In the genomic region with DNA sequence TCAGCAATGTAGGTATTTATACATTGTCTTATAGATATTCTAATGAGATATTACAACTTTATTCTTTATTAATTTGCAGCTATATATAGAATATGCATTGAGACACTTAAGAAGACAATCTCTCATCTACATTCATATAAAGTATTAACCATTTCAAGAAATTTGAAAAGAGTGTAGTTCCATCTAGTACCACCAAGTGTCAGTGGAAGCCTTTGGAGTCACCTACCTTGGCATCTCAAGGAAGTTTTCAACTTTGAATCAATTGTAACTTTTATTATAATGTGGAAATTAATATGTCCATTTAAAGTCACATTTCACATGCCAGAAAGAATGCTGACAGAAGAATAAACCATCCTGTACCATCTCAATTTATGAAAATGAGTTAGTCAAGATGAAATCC, we compare ENCODE assay signal across 17 mouse cellular contexts. TPM values are rescaled to one million over a fixed set of nuclear protein-coding genes. Genes with fewer than 3 reads are reported as not detected.
DNase-seq lines count a peak whose midpoint lies in the region; ATAC-seq and TF ChIP-seq lines count a peak whose summit lies in the region.
"Had no signal": no experiment of that assay in that cellular context is flagged by ENCODE, and none has a peak within 500 bp of the region (broad histone marks: within the 10 kb centered on the region; RNA-seq: fewer than 3 reads in every experiment).

No protein-coding gene starts in this region.

- H3K4me1 ChIP-seq in heart, adult 2 months (ENCODE audit: control insufficient read depth, insufficient read depth, low read length), result no peaks in the 10 kb centered on the region
- H3K4me1 ChIP-seq in midbrain, embryonic 14.5 days (ENCODE audit: control insufficient read depth, insufficient read depth, low read length), result no peaks in the 10 kb centered on the region
- H3K4me1 ChIP-seq in midbrain, embryonic 10.5 days, result no peaks in the 10 kb centered on the region
- H3K4me1 ChIP-seq: megakaryocyte, embryonic 14.5 days had no signal

- intact Hi-C loops in heart, adult 2 months (cut with DNase I), result no loop called here
- intact Hi-C loops in heart, postnatal 14 days (cut with DNase I), result loop anchor here (10.0 kb wide), 1 partner anchor 1114 kb away; no protein-coding TSS in a partner anchor

- H3K27ac ChIP-seq in heart, adult 2 months, result no peak overlapping the region
- no peak overlapping the region for H3K27ac ChIP-seq in midbrain, embryonic 14.5 days (replicated peaks; ENCODE audit: low read depth, low read length)
- no peak overlapping the region for H3K27ac ChIP-seq in midbrain, embryonic 10.5 days (replicated peaks)

- no peaks in the 10 kb centered on the region for H3K9me3 ChIP-seq in midbrain, embryonic 14.5 days (ENCODE audit: control insufficient read depth, low read length)
- no peaks in the 10 kb centered on the region for H3K9me3 ChIP-seq in midbrain, embryonic 10.5 days (replicated peaks)
- H3K9me3 ChIP-seq: megakaryocyte, embryonic 14.5 days had no signal

- no peaks in the 10 kb centered on the region for H3K79me2 ChIP-seq in heart, adult 2 months (replicated peaks; ENCODE audit: control insufficient read depth, insufficient read depth, low read length)

- no peaks in the 10 kb centered on the region for H3K27me3 ChIP-seq in heart, adult 2 months (ENCODE audit: control insufficient read depth, insufficient read depth, low read length)
- H3K27me3 ChIP-seq in midbrain, embryonic 14.5 days (ENCODE audit: control insufficient read depth, insufficient read depth, low read length), result no peaks in the 10 kb centered on the region
- H3K27me3 ChIP-seq in midbrain, embryonic 10.5 days (ENCODE audit: low read depth, poor library complexity, severe bottlenecking), result no peaks in the 10 kb centered on the region
- H3K27me3 ChIP-seq: megakaryocyte, embryonic 14.5 days had no signal

- no peak for DNase-seq in heart, adult 2 months
- no peak for DNase-seq in heart, adult 18-20 months
- peak; percentile 70 for DNase-seq in midbrain, embryonic 14.5 days
- no peak for DNase-seq in midbrain, embryonic 10.5 days (ENCODE audit: low spot score)
- DNase-seq in brain, adult 2 months (ENCODE audit: low read depth, low spot score), result peak; percentile 35
- DNase-seq in telencephalon, adult 2 months (ENCODE audit: low read depth, low spot score), result peak; percentile 8
- DNase-seq in heart, postnatal 14 days, result no peak
- no peak for DNase-seq in frontal cortex, postnatal 14 days (ENCODE audit: low spot score in 2 of 2)
- DNase-seq: heart, postnatal 10 days; kidney, adult 11 months; thymus, postnatal 4 days had no signal

- no peaks in the 10 kb centered on the region for H3K36me3 ChIP-seq in heart, adult 2 months (ENCODE audit: control insufficient read depth, insufficient read depth, low read length)
- H3K36me3 ChIP-seq in midbrain, embryonic 14.5 days (ENCODE audit: control insufficient read depth, insufficient read depth, low read length), result no peaks in the 10 kb centered on the region
- no peaks in the 10 kb centered on the region for H3K36me3 ChIP-seq in midbrain, embryonic 10.5 days

- H3K9ac ChIP-seq in heart, adult 2 months (ENCODE audit: low read depth, low read length), result no peak overlapping the region
- no peak overlapping the region for H3K9ac ChIP-seq in midbrain, embryonic 14.5 days (replicated peaks; ENCODE audit: low read length)

- TF ChIP-seq EP300 in heart, adult 2 months (IDR thresholded peaks at IDR 0.05; ENCODE audit: insufficient read depth, low read depth, low read length), result no peak

- no peak overlapping the region for H3K4me3 ChIP-seq in heart, adult 2 months
- no peak overlapping the region for H3K4me3 ChIP-seq in midbrain, embryonic 14.5 days (replicated peaks; ENCODE audit: low read depth, low read length)
- no peak overlapping the region for H3K4me3 ChIP-seq in midbrain, embryonic 10.5 days
- H3K4me3 ChIP-seq: megakaryocyte, embryonic 14.5 days had no signal

- TF ChIP-seq CTCF in heart, adult 2 months (IDR thresholded peaks at IDR 0.05), result peak; percentile 20; the same call in 1 of the 2 replicates

- ATAC-seq in midbrain, embryonic 14.5 days (ENCODE audit: low FRiP score, low TSS enrichment), result no peak; the same call in 1 of the 2 replicates

- H3K4me2 ChIP-seq in midbrain, embryonic 14.5 days (ENCODE audit: low read length), result no peak overlapping the region

- TF ChIP-seq POLR2A in heart, adult 2 months (IDR thresholded peaks at IDR 0.05; ENCODE audit: insufficient read depth, low read depth, low read length), result no peak

RNA-seq across cellular contexts. Expression of gene Hcrtr2, which starts 52.8 kb away (rescaled TPM):
- not detected for total RNA-seq in heart, adult 2 months (2021)
- polyA plus RNA-seq in heart, adult 2 months (2012; rRNA removed), result not detected in 2 replicates
- not detected for total RNA-seq in heart, adult 18-20 months (2021)
- 6.2 and 7.6 TPM in 2 replicates for polyA plus RNA-seq in midbrain, embryonic 14.5 days (2014; fragmentation: Nextera tagmentation; extraction: Ambion mirVana)
- 0.30 and 0.51 TPM in 2 replicates for polyA plus RNA-seq in midbrain, embryonic 10.5 days (2016; fragmentation: Nextera tagmentation; extraction: Ambion mirVana)
- not detected for total RNA-seq in heart, postnatal 14 days (2021)
- total RNA-seq: gastrocnemius, postnatal 4 days; heart, postnatal 10 days had no signal
- polyA plus RNA-seq: liver, embryonic 16.5 days; stomach, embryonic 14.5 days had no signal

RNA-seq across cellular contexts. Expression of gene Gfral, which starts 57.4 kb away (rescaled TPM):
- total RNA-seq in heart, adult 2 months (2021), result not detected
- not detected in 2 replicates for polyA plus RNA-seq in heart, adult 2 months (2012; rRNA removed)
- total RNA-seq in heart, adult 18-20 months (2021), result not detected
- not detected in 2 replicates for polyA plus RNA-seq in midbrain, embryonic 14.5 days (2014; fragmentation: Nextera tagmentation; extraction: Ambion mirVana)
- polyA plus RNA-seq in midbrain, embryonic 10.5 days (2016; fragmentation: Nextera tagmentation; extraction: Ambion mirVana), result not detected in 2 replicates
- not detected for total RNA-seq in heart, postnatal 14 days (2021)
- total RNA-seq: gastrocnemius, postnatal 4 days; heart, postnatal 10 days; left cerebral cortex, postnatal 25 days had no signal
- polyA plus RNA-seq: liver, embryonic 16.5 days; neural tube, embryonic 11.5 days; stomach, embryonic 14.5 days had no signal

Comparison
In these comparisons a context has a peak if more than half of its experiments do, and no peak if none do; other contexts are left out.
1. DNase-seq: peak in midbrain, embryonic 14.5 days (single experiment), brain, adult 2 months (single experiment) and telencephalon, adult 2 months (single experiment); none in heart, adult 2 months (0 of 2), heart, adult 18-20 months (0 of 2), midbrain, embryonic 10.5 days (single experiment), heart, postnatal 14 days (0 of 2) and frontal cortex, postnatal 14 days (0 of 2).